Mouse (Mus musculus): ENCODE results near the gene Tmem150a. TPM values are rescaled to one million over a fixed set of nuclear protein-coding genes. Genes with fewer than 3 reads are reported as not detected.

Gene Tmem150a
- polyA plus RNA-seq, 1 experiment from 2014 or later, result 11.1 TPM

- Histone ChIP-seq H3K4me2 (no peak overlapping the region), H3K4me3 (no peak overlapping the region), H3K9me3 (no peaks in the 10 kb centered on the region), H3K9ac (no peak overlapping the region), H3K27ac (no peak overlapping the region), H3K4me1 (peaks cover 11% of the 10 kb centered on the region), H3K27me3 (peaks cover 6% of the 10 kb centered on the region), H3K36me3 (no peaks in the 10 kb centered on the region)
- no peak for ATAC-seq (ENCODE audit: insufficient number of reproducible peaks, insufficient read depth, low FRiP score, low TSS enrichment, low read depth)
- 85% methylated on average over 8 of the region's 8 CpGs for WGBS
These were observed 23.4 kb downstream of the Tmem150a start for GRCm38 (mm10) chr6:72378510-72379234.

- 37% methylated on average over 7 of the region's 7 CpGs for WGBS
- Histone ChIP-seq H3K4me2 (peak overlapping the region; percentile 78), H3K36me3 (0 out of 2 replicates have a peak, but pooled peaks cover 5% of the 10 kb centered on the region), H3K4me3 (peak overlapping the region; percentile 60), H3K27ac (peak overlapping the region; percentile 29; the same call in 1 of the 2 replicates), H3K27me3 (peaks cover 6% of the 10 kb centered on the region), H3K9ac (peak overlapping the region; percentile 75), H3K4me1 (peaks cover 11% of the 10 kb centered on the region), H3K9me3 (no peaks in the 10 kb centered on the region)
- no peak for ATAC-seq (ENCODE audit: insufficient number of reproducible peaks, insufficient read depth, low FRiP score, low TSS enrichment, low read depth)
These were observed 24.3 kb downstream of the Tmem150a start for GRCm38 (mm10) chr6:72379377-72380130.

GRCm38 (mm10) chr6:72380131-72380770 is 25.0 kb downstream of the Tmem150a start, which contains the start of gene Vamp5:
Vamp5 (minus strand) TSS chr6:72380468.
- Histone ChIP-seq H3K27ac (peak within 1 kb of the TSS; percentile 29; the same call in 1 of the 2 replicates), H3K27me3 (peaks cover 6% of the 10 kb centered on the region), H3K9me3 (no peaks in the 10 kb centered on the region), H3K9ac (peak within 1 kb of the TSS; percentile 75), H3K4me1 (peaks cover 11% of the 10 kb centered on the region), H3K36me3 (peaks cover 12% of the 10 kb centered on the region), H3K4me3 (peak within 1 kb of the TSS; percentile 60), H3K4me2 (peak within 1 kb of the TSS; percentile 78)
- WGBS, result under 1% methylated on average over 49 of the region's 49 CpGs
- ATAC-seq (ENCODE audit: insufficient number of reproducible peaks, insufficient read depth, low FRiP score, low TSS enrichment, low read depth), result peak; percentile 75; the same call in 1 of the 2 replicates

- Histone ChIP-seq H3K27me3 (peaks cover 6% of the 10 kb centered on the region), H3K4me3 (no peak overlapping the region), H3K4me1 (peaks cover 12% of the 10 kb centered on the region), H3K27ac (no peak overlapping the region), H3K9me3 (no peaks in the 10 kb centered on the region), H3K4me2 (no peak overlapping the region), H3K9ac (no peak overlapping the region), H3K36me3 (peaks cover 25% of the 10 kb centered on the region)
- WGBS, result 76% methylated on average over 6 of the region's 6 CpGs
- ATAC-seq (ENCODE audit: insufficient number of reproducible peaks, insufficient read depth, low FRiP score, low TSS enrichment, low read depth), result no peak
These were observed 27.2 kb downstream of the Tmem150a start for GRCm38 (mm10) chr6:72382494-72382893.

- H3K4me1 ChIP-seq, result peaks cover 18% of the 10 kb centered on the region
- no peak overlapping the region for H3K9ac ChIP-seq
- H3K27ac ChIP-seq, result no peak overlapping the region
- H3K4me3 ChIP-seq, result no peak overlapping the region
- H3K36me3 ChIP-seq, result peaks cover 31% of the 10 kb centered on the region
- H3K4me2 ChIP-seq, result no peak overlapping the region
- ATAC-seq (ENCODE audit: insufficient number of reproducible peaks, insufficient read depth, low FRiP score, low TSS enrichment, low read depth), result no peak
- H3K27me3 ChIP-seq, result peaks cover 6% of the 10 kb centered on the region
- no peaks in the 10 kb centered on the region for H3K9me3 ChIP-seq
- 86% methylated on average over 6 of the region's 6 CpGs for WGBS
These were observed 28.0 kb downstream of the Tmem150a start for GRCm38 (mm10) chr6:72383142-72383820.

GRCm38 (mm10) chr6:72383952-72384351 is 28.7 kb downstream of the Tmem150a start:
- Histone ChIP-seq H3K27ac (no peak overlapping the region), H3K9me3 (no peaks in the 10 kb centered on the region), H3K4me2 (no peak overlapping the region), H3K27me3 (peaks cover 6% of the 10 kb centered on the region), H3K4me1 (peaks cover 25% of the 10 kb centered on the region), H3K36me3 (peaks cover 31% of the 10 kb centered on the region), H3K9ac (no peak overlapping the region), H3K4me3 (no peak overlapping the region)
- ATAC-seq (ENCODE audit: insufficient number of reproducible peaks, insufficient read depth, low FRiP score, low TSS enrichment, low read depth), result no peak
- WGBS, result 94% methylated on average over 7 of the region's 7 CpGs

GRCm38 (mm10) chr6:72385258-72385657 is 30.0 kb downstream of the Tmem150a start:
- no peaks in the 10 kb centered on the region; the same call in 1 of the 2 replicates for H3K27me3 ChIP-seq
- H3K27ac ChIP-seq, result no peak overlapping the region
- H3K4me2 ChIP-seq, result no peak overlapping the region
- ATAC-seq (ENCODE audit: insufficient number of reproducible peaks, insufficient read depth, low FRiP score, low TSS enrichment, low read depth), result no peak
- H3K4me3 ChIP-seq, result no peak overlapping the region
- H3K9me3 ChIP-seq, result no peaks in the 10 kb centered on the region
- 92% methylated on average over 4 of the region's 4 CpGs for WGBS
- H3K4me1 ChIP-seq, result peaks cover 24% of the 10 kb centered on the region
- peaks cover 31% of the 10 kb centered on the region for H3K36me3 ChIP-seq
- H3K9ac ChIP-seq, result no peak overlapping the region

- Histone ChIP-seq H3K9ac (no peak overlapping the region), H3K27ac (no peak overlapping the region), H3K4me3 (no peak overlapping the region), H3K4me2 (no peak overlapping the region), H3K4me1 (peaks cover 27% of the 10 kb centered on the region), H3K27me3 (no peaks in the 10 kb centered on the region), H3K36me3 (peaks cover 31% of the 10 kb centered on the region), H3K9me3 (no peaks in the 10 kb centered on the region)
- no peak for ATAC-seq (ENCODE audit: insufficient number of reproducible peaks, insufficient read depth, low FRiP score, low TSS enrichment, low read depth)
- 89% methylated on average over 2 of the region's 2 CpGs for WGBS
These were observed 31.3 kb downstream of the Tmem150a start for GRCm38 (mm10) chr6:72386561-72386960.

- peaks cover 27% of the 10 kb centered on the region for H3K4me1 ChIP-seq
- H3K4me3 ChIP-seq, result no peak overlapping the region
- H3K36me3 ChIP-seq, result peaks cover 31% of the 10 kb centered on the region
- 62% methylated on average over 3 of the region's 3 CpGs for WGBS
- ATAC-seq (ENCODE audit: insufficient number of reproducible peaks, insufficient read depth, low FRiP score, low TSS enrichment, low read depth), result no peak
- no peaks in the 10 kb centered on the region for H3K27me3 ChIP-seq
- H3K9me3 ChIP-seq, result no peaks in the 10 kb centered on the region
- H3K4me2 ChIP-seq, result no peak overlapping the region
- H3K27ac ChIP-seq, result no peak overlapping the region
- H3K9ac ChIP-seq, result no peak overlapping the region
These were observed 32.6 kb downstream of the Tmem150a start for GRCm38 (mm10) chr6:72387816-72388215.

- WGBS, result 63% methylated on average over 10 of the region's 10 CpGs
- H3K4me2 ChIP-seq, result no peak overlapping the region
These were observed 33.0 kb downstream of the Tmem150a start for GRCm38 (mm10) chr6:72388266-72388665.

GRCm38 (mm10) chr6:72388791-72389329 is 33.6 kb downstream of the Tmem150a start:
- Histone ChIP-seq H3K4me2 (peak overlapping the region; percentile 77), H3K27ac (peak overlapping the region; percentile 94; the same call in 1 of the 2 replicates), H3K9ac (peak overlapping the region; percentile 83; the same call in 1 of the 2 replicates), H3K4me1 (peaks cover 27% of the 10 kb centered on the region), H3K27me3 (no peaks in the 10 kb centered on the region), H3K4me3 (peak overlapping the region; percentile 62), H3K36me3 (peaks cover 31% of the 10 kb centered on the region), H3K9me3 (no peaks in the 10 kb centered on the region)
- no peak for ATAC-seq (ENCODE audit: insufficient number of reproducible peaks, insufficient read depth, low FRiP score, low TSS enrichment, low read depth)
- WGBS, result 81% methylated on average over 6 of the region's 6 CpGs

More at GRCm38 (mm10) chr6:72388266-72388665, 33.0 kb downstream of the Tmem150a start:
- Histone ChIP-seq H3K27me3 (no peaks in the 10 kb centered on the region), H3K4me1 (peaks cover 27% of the 10 kb centered on the region), H3K9ac (no peak overlapping the region), H3K27ac (no peak overlapping the region), H3K9me3 (no peaks in the 10 kb centered on the region), H3K4me3 (no peak overlapping the region), H3K36me3 (peaks cover 31% of the 10 kb centered on the region)
- ATAC-seq (ENCODE audit: insufficient number of reproducible peaks, insufficient read depth, low FRiP score, low TSS enrichment, low read depth), result no peak

All from embryonic facial prominence, embryonic 13.5 days (tissue).